Mouse (Mus musculus) neural tube, embryonic 10.5 days (tissue): ENCODE measurements around the gene Use1.

Experiments used
- DNase-seq: peaks from one replicate; pipeline ENCODE4 v3.0.0-alpha.2; 2017; ENCODE audit warnings: low spot score; ENCODE audit errors: extremely low spot score

Gene Use1

DNA sequence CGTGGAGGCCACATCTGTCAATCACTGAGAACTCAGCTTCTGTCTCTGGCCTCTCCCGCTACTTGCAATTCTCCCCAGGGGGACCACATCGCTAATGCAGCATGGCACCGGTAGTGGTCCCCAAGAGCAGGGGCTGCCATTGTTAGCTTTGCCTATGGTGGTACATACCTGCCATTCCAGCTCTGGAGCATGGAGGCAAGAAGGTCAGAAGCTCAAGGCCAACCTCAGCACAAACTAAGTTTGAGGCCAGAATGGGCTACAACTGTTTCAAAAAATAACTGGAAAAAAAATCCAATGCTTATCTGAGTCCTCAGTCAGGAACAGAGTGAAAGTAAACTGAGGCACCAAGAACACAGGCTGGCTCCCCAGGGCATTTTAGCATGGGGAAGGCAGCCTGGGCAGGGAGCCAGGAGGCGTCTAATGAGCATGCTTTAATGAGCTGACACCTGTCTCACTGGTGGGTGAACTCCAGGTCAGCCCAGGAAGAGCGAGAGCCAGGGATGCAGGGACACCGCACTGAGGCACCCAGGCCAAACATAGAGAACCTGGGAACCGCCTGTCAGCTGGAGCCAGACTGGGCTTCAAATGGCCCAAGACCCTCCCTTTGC is 9.9 kb downstream of the Use1 start:
- no peak for DNase-seq

DNA sequence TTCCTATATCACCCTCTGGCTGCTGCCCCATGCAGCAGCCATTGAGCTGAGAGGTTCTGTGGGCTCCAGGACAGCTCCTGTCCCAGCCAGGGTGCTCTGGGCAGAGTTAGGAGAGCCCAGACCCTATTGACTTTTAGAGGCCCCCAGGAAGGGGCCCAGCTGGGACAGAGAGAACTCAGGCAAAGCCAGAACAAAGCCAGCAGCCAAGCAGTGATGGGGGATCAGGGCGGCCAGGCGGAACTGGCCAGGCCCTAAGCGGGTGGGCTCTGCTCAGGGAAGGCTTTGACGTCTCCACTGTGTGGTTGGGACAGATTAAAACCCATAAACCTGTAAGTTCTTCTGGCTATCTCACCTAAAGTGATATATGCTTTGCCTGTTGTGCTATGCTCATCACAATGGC is 12.4 kb downstream of the Use1 start:
- no peak for DNase-seq

DNA sequence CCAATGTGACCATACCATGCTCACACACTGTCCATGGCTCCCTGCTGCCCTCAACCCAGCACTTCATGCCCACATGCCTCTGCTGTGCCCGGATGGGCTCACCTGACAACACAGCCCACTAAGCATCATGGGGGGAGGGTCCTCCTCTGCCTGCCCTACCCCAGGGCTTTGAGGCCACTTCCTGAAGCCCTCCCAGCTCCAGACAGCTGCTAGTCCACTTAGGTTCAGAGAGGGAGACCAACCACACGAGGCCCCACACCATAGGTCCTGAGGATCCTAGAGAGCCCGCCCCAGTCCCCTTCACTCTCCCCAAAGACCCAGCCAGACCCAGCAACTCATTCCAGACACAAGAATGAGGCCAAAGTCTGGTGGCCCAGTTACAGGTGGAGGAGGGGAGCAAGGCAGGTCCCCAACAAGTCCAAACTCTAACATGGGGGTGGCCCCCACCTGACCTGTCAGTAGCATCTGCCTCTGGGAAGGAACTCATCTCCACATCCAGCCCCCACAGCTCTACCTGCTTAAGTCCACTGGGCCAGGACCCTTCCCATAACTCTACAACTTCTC is 12.9 kb downstream of the Use1 start:
- peak; percentile 41 for DNase-seq

DNA sequence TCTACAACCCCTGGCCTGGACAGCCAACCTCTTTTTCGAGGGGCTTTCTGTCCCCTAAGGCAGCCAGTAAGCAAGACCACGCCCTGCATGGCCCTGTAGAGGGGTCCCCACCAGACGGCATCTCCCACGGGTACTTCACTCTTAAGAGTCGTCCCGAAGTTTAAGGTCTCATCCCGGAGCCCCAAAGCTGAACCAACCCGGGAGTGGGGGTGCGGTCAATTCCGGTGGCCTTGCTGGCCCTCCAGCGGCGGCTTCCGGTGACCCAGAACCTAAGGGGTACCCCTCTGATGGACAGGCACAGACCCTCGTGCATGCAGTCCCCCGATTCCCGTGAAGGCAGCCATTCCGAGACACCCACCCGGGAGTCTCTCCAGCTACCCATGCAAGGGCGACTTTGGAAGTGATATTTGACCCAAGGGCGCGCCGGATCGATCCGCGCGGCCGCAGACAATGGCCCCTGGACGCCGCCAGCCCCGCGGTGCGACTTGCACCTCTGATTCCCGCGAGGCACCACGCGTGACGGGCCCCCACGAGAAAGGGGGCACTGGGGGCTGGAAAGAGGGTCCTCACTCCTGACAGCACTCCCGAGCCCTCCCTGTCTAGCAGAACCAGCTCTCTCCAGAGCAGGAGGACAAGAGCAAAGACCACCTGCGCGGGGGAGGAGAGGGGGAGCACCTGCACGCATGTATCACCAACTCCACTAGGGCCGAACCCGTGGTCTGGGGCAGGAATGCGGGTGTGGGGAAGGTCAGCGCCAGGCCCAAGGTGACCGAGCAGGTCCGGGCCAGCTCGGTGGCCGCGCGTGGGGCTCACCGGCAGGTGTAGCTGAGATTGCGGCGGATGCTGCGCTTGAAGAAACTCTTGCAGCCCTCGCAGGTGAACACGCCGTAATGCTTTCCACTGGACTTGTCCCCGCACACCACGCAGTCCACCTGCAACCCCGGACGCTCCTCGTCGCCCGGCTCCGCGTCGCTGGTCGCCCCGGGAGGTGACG is 13.8 kb downstream of the Use1 start:
- peak; percentile 62 for DNase-seq

DNA sequence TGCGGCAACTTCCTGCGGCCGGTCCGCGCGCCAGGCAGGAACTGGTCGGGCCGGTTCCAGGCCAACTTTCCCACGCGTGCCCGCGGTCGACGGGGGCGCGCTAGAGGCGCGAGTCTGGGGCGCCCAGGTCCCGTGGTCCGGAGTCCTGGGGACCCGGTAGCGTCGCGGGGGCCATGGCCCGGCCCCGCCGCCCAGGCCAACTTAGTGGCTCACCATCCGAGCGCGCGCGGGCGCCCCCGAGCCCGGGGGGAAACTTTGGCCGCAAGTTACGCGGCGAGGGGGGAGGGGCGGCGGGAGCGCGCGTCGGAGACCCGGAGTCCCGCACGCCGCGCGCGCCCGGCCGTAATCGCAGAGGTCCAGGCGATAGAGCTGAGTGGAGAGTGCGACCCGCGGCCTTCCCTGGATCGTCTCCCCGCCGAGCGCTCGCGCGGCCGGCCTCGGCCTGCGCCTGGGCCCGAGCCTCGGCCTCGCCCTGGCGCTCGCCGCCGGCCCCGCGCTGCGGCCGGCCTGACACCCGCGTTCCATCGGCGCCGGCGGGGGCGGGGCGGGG is 14.8 kb downstream of the Use1 start, which contains the start of gene Nr2f6:
Nr2f6 (minus strand) TSS at position 540 of the 550 bp plus-strand sequence.
- DNase-seq, result peak; percentile 85

DNA sequence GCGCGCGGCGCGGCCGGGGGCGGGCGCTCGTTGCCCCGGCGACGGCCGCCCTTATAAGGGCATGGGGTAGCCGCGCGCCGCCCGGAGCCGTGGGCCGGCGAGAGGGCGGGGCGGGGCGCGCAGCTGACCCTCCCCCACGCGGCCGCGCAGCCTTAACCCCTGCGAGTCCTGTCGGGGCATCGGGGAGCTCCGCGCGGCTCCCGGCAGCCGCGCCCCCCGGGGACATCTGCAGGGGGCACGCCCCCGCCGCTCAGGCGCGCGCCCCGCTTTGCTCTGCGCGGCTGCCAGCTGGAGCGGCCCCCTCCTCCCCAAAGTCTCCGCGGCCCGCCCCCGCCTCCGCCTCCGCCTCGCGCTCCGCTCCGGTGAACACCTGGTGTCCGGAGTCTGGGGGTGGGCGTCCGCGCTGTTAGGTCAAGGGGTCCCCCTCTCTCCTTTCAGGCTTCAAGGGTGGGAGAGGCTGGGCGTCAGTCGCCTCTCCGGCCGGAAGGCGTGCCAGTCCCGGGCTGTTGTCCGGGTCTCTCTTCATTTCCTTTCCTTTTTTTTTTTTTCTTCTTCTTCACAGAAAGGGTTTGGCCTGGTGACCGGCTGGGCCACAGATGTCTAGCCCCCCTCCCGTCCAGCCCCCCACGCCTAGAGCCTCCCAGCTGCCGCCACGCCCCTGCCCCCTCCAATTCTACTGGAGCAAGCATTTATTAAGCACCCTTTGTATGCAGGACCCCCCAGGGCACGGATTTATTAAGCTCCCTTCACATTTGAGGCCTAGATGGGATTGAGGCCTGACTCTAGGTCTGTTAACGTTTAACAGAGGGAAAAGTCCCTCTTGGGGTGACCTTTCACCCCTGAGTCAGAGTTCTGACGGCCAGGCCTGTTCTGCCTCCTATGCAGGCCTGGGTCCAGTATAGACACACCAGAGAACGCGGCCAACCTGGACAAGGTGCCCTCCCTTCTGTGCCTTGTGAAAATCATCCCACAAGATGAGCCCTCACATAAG is 15.6 kb downstream of the Use1 start:
- DNase-seq, result peak; percentile 92

DNA sequence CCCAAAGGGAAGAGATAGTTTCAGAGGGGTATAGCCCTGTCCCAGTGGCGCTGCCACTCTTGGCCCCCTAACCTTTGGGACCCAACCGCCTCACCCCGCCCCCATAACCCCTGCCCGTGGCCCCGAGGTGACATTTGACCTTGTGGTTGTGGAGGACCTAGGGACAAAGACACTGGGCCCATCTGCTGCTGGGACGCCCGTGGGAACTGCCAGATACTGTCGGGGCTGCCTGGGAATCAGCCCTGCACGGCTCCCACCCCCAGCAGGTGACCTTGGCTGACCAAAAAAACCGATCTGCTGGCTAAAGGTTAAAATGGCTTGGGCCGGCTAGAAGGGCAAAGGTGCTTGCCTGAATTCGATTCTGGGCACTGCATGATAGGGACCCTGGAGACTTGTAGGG is 16.7 kb downstream of the Use1 start:
- DNase-seq, result peak; percentile 59

DNA sequence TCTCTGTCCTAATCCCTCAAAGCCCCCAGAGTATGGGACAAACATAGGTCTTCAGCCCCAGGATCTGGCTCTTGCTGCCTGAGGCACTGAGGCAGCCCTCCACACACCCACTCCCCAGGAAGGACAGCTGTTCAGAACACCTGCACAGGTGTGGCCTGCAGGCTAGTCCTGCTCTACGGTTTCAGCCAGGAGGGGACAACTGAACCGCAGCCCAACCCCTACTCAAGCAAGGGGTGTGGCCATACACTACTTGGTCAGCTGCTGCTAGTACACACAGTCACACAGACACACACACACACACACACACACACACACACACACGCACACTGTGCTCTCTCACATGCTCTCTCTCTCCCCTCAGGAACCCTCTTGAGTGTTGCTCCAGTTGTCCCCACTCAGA is 17.2 kb downstream of the Use1 start:
- DNase-seq, result no peak

DNA sequence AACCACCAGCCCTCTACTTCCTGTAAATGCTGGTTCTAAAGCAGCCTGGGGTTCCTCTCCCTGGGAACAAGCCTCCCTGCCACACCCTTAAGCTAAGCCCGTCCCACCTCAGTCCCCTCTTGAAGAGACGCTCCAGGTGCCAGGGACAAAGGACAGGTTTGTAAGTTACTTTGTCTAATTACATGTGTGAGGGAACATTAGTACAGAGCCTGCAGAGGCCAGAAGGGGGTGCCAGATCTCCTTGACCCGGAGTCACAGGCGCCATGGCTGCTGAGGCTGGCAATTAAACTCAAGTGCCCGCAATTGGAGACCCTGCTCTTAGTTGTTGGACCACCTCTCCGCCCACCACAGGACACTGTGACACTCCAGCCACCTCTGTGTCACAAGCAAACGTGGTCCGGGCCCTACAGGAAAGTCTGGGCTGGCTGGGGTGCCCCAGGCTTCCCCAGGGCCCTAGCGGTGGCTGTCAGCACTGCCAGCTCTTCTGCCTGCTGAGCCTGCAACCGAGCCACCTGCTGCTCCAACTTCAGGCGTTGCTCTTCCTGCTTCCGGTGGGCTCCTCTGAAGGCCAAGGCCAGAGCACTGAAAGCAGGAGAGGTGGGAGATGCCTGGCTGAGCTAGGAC is 18.7 kb downstream of the Use1 start:
- no peak for DNase-seq

DNA sequence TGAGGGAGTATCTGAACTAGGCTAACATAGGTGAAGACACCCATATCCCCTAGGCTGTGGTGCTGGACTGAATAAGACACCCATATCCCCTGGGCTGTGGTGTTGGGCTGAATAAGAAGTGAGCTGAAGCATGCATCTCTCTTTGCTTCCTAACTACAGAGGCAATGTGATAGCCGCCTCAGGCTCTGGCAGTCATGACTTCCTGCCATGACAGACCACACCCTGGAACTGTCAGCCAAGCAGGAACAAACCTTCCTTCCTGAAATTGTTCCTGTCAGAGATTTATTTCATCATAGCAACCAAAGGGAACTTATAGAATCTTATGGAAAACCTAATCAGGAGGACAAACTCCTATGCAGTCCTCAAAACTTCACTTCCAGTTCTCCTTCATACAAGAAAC is 21.6 kb downstream of the Use1 start:
- no peak for DNase-seq

DNA sequence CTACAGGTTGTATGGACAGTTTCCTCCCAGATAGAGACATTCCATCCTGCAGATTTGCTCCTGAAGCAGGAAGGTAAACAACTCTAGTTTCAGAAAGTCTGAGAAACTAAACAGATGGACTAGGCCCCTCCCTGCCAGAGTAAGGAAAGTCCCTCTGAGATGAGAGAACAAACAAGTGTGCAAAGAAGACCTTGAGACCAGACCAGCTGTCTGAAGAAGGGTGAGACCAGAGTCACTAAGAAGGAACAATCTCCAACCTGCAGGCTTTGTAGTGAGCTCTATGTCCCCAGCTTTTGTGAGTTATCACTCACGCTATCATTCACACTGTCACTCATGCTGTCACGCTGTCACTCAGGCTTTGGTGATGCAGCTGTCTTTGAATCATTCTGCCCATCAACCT is 25.0 kb downstream of the Use1 start:
- no peak for DNase-seq

DNA sequence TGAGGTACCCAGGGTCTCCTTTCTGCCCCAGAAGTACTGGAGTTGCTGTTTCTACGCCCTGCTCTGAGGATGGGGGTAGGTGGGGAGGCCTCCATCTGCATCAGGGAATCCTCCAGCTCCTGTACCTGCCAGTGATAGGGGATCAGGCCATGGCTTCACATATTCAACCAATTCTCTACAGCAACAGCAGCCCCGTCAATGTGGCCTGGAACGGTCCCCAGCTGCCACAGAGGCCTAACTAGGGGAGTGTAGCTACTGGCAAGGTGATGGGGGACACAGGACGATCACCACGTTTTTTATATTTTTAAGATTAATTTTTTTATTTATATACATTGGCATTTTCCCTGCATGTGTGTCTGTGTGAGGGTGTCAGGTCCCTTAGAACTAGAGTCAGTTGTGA is 25.7 kb downstream of the Use1 start:
- no peak for DNase-seq

DNA sequence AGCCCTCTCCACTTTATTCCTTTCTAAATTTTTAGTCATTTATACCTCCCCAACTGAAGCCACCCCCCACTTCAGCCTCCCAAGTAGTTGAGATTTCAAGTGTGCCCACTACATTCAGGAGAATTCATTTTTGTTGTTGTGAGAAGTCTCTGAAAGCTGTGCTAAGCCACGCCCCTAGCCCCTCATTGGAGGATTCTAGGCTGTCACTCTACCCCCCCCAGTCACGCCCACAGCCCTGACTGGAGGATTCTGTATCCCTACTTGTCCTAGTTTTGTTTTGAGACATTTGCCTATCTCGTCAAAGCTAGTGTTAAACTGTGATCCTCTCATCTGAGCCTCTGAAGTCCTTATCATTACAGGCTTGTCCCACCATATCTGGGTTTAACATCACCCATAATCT is 26.2 kb downstream of the Use1 start:
- no peak for DNase-seq

DNA sequence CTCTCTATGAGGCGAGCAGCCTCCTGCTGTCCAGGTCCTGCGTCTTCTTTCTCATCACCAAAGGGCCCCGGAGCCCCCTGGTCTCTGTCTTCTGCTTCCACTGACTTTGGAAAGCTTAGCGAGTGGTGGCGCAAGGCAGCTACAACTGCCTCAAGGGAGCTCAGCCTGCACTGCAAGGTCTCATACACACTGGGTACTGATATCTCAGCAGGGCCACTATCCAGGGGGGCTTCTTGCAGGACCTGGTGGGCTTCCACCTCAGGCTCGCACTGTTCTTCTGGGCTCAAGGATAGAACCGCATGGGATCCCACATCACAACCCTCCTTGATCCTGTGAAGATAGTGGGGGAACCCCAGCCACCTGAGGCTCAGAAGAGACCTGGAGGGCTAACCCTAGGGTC is 27.8 kb downstream of the Use1 start:
- no peak for DNase-seq

DNA sequence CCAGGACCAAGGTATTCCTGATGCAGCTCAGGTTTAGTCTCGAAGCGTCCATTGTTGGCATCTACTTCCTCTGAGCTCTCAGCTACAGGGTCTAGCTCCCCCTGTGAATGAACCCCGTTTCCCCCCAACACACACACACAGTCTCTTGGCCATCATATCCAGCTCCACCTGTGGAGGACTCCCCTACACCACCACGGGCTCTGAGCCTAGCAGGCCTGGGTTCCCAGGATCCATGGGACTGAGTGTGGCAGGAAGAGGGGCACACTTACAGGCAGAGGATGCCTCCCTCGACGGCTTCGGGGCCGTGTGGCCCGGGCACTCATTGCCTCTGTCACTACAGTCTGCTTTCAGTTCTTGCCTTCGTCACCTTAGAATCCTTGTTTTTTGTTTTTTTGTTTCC is 28.4 kb downstream of the Use1 start:
- no peak for DNase-seq

DNA sequence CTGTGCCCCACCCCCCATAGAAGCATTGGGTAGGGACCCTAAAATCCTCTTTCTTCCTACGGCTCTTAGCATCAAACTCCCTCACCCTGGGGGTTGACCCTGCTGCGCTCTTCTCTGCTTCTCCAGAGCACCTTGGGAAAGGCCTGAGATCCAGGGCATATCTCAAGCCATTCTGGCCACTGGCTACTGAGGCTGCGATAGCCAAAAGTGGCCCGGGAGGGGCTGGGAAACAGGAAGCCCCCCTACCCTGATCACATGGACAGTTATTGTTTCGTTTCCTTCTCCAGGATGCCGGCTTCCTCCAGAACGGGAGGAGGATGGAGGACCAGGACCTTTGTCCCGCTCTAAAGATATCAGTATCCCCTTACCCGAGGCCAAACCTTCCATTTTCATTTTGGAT is 29.0 kb downstream of the Use1 start, which contains the start of gene Ushbp1:
Ushbp1 (minus strand) TSS at position 174 of the 400 bp plus-strand sequence.
- DNase-seq, result no peak

DNA sequence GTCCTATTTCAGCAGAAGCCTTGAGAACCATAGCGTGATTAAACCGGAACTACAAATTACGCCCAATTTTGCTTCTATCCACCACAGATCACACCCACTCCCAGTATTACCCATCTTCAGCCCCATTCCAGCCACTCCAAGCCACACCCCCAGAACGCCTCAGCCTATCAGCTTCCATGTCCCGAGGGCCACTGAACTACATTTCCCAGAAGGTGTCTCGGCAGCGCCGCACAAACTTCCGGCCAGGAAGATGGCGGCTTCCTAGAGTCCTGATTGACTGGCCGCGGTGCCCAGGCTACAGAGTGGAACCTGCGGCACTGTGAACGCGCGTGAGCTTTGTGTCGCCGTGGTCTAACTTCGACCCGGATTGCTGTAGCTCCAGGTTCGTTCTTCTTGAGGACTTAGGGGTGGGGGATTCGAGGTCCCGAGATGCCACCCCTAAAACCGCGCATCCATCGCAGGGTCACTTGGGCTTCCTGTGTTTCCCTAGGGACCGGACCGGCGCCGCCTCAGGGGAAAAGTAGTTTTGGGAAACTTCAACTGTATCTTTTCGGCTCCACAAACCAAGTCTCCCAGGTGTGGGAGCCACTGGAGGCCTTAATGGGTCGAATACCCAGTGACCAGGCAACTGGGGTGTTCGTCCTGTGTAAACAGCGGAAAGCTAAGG is 30.1 kb downstream of the Use1 start, which contains the start of gene Babam1:
Babam1 (plus strand) TSS at position 223 of the 667 bp plus-strand sequence.
- DNase-seq, result peak; percentile 90

DNA sequence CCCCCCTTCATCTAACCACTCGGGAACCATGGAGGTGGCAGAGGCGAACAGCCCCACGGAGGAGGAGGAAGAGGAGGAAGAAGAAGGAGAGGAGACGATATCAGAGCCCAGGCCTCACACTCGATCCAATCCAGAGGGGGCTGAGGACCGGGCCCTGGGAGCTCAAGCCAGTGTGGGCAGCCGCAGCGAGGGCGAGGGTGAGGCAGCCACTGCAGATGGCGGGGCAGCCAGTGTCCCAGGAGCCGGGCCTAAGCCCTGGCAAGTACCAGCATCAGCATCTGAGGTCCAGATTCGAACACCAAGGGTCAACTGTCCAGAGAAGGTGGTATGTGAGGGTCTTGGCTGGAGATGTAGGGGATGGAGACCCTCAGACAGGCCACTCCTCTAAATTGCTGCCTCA is 31.1 kb downstream of the Use1 start:
- DNase-seq, result no peak

DNA sequence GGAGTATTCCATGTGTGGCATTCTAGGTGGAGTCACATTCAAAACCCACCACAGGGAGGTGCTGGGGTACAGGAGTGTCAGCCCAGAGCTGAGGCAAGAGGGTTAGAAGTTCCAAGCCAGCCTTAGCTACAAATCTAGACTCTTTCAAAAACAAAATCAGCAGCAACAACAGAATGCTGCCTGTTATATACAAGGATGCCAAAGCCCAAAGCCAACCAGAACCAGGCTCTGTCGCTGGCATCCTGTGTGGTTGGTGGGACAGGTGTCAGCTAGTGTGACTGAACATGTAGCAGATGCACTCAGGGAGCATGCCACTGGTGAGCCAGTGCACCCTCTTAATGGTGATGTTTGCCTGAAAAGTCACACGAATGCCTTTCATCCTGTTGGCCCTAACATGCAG is 34.2 kb downstream of the Use1 start:
- no peak for DNase-seq

DNA sequence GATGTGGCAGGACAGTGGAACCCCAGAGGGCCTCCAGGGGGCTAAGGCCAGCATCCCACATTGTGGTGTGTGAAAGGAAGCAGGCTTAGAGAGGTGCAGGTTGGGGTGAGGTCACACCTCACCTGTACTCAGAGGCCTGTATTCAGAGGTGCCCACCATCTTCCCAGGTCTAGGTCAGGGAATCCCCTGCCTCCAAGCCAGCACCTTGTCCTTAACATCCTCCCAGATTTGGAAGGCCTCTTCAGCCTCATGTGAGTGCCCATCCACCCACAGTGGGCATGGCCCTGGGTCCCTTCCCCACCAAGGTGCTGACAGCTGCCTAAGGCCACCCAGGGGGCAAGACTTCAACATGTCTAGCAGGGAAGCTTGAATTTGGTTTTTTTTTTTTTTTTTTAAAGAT is 34.8 kb downstream of the Use1 start:
- no peak for DNase-seq
